Mouse (Mus musculus): ENCODE measurements around the gene Lama1.

DNA sequence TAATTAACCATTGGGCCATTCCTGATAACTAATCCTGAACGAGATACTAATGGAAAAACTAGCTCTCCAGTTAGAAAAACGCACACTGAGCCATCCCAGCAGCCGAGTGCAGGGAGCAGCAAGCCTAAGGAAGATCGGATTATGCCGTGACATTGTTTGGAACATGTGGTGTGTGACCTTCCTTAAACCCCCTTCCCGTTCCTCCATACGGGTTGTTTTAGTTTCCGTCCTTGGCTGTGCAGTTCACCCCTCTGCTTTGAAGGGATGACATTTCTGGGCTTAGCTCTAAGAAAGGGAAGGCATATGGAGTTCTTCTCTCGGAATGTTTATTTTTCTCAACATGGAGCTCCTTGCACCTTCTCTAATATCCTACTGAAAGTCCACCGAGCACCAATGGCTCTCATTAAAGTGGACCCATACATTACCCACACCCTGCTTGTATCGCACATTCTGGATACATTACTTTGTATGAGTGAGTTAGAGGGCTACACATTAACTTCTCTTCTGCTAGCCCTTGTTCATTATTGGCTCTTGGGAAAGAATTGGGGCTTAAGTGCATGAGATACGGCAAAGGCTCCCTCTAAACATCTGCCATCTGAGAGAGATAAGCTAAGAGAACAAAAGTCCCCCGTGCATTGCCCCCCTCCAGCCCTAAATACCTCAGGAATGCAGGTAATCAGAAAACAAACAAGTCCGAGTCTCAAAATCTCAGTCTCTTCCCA is 11.9 kb upstream of the Lama1 start:
- TF ChIP-seq CTCF (IDR thresholded peaks at IDR 0.05; ENCODE audit: low read depth): no peak
- TF ChIP-seq EP300 (optimal IDR thresholded peaks at IDR 0.05): no peak
